Mouse (Mus musculus): ENCODE results near the gene Dus2. TPM values are rescaled to one million over a fixed set of nuclear protein-coding genes. Genes with fewer than 3 reads are reported as not detected.

The Dus2 gene
- 15.8 and 20.1 TPM in 2 replicates for polyA plus RNA-seq (2012; rRNA removed; ENCODE audit: low replicate concordance)

GRCm38 (mm10) chr8:105990856-105991387, at the start of gene Dus2:
Dus2 (plus strand) TSS chr8:105991337.

DNA sequence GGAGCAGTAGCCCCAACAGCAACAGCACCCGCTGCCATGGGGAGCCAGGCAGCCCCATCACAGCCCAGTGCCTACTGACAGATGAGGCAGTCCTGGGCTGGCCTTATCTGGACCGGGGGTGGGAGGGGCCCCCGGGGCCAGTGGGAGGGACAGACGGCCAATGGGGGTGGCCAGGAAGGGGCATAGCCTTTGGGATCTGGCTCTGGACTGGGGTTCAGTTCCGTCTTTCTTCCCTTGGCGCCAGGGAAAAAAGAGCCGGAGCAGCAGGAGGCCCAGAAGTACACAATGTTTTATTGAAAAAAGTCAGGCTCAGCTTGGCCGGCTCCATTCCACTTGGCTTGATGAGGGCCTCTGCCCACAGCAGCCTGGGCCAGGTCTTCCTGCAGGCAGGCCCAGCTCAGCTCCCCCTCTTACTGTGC, 47.8 kb upstream of the Dus2 start, which contains the start of gene Lcat:
Lcat (minus strand) TSS at position 62 of the 419 bp plus-strand sequence.

GRCm38 (mm10) chr8:105965905-105966341, 25.2 kb upstream of the Dus2 start, which contains the start of gene Slc12a4:
Slc12a4 (minus strand) TSS chr8:105966097.

GRCm38 (mm10) chr8:105979325-105979724, 11.8 kb upstream of the Dus2 start, which contains the start of gene Dpep3:
Dpep3 (minus strand) TSS chr8:105979429.

DNA sequence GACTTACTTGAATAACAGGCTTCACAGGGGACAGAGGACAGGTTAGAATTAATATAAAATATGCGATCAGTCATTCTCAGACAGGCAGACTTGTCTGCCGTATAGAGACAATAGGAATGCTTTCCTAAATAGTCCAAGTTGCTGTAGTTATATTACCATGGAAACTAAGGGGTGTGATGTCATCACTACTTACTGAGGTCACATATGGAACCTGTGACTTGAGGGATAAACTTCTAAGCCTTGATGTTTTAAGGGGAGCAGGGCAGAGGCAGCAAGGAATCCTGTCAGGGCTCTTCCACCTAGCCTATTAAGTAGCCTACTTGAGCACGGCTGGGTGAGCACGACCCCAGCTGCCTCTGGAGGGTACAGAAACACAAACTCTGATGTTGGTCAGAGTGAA, 14.7 kb downstream of the Dus2 start, which contains the start of gene Dpep2nb:
Dpep2nb (minus strand) TSS at position 101 of the 400 bp plus-strand sequence.

DNA sequence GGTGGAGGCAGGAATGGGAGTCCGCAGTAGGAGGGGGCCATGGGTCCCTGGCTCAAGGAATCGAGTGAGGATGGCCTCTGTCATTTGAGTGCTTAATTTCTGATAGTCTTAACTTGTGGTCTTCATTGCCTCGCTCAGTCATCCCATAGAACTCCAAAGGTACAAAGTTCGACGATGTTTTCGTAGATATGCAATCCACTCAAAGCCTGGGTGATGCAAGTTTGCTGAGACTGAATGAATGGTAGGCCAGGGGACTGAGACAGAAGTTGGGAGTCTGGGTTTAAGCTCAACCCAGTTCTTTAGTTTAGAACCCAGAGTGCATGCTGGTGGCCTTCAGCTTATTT, 20.5 kb downstream of the Dus2 start, which contains the start of gene Ddx28:
Ddx28 (minus strand) TSS at position 240 of the 344 bp plus-strand sequence.

GRCm38 (mm10) chr8:106058731-106059612, 67.8 kb downstream of the Dus2 start, which contains the start of gene Nfatc3:
Nfatc3 (plus strand) TSS chr8:106058840.

Other genes starting within 250 kb of the Dus2 start
- gene Gfod2, start 232.7 kb upstream of the Dus2 start, polyA plus RNA-seq (2012; rRNA removed; ENCODE audit: low replicate concordance), result 7.7 and 10.0 TPM in 2 replicates
- gene Ranbp10, start 164.0 kb upstream of the Dus2 start, polyA plus RNA-seq (2012; rRNA removed; ENCODE audit: low replicate concordance), result 26.6 and 31.6 TPM in 2 replicates
- gene Tsnaxip1, start 163.6 kb upstream of the Dus2 start, polyA plus RNA-seq (2012; rRNA removed; ENCODE audit: low replicate concordance), result 0.05 TPM in 1 of 2 replicates, not detected in the other
- gene Cenpt, start 138.1 kb upstream of the Dus2 start, polyA plus RNA-seq (2012; rRNA removed; ENCODE audit: low replicate concordance), result 17.6 and 36.3 TPM in 2 replicates
- gene Thap11, start 136.2 kb upstream of the Dus2 start, polyA plus RNA-seq (2012; rRNA removed; ENCODE audit: low replicate concordance), result 39.9 and 66.8 TPM in 2 replicates
- gene Nutf2, start 130.8 kb upstream of the Dus2 start, polyA plus RNA-seq (2012; rRNA removed; ENCODE audit: low replicate concordance), result 37.9 and 42.9 TPM in 2 replicates
- 45.4 and 85.8 TPM in 2 replicates for gene Edc4, start 110.5 kb upstream of the Dus2 start, polyA plus RNA-seq (2012; rRNA removed; ENCODE audit: low replicate concordance)
- 1.2 and 1.5 TPM in 2 replicates for gene Nrn1l, start 97.8 kb upstream of the Dus2 start, polyA plus RNA-seq (2012; rRNA removed; ENCODE audit: low replicate concordance)
- 55.5 and 60.6 TPM in 2 replicates for gene Pskh1, start 90.9 kb upstream of the Dus2 start, polyA plus RNA-seq (2012; rRNA removed; ENCODE audit: low replicate concordance)
- gene Ctrl, start 57.5 kb upstream of the Dus2 start, polyA plus RNA-seq (2012; rRNA removed; ENCODE audit: low replicate concordance), result 2.2 and 4.2 TPM in 2 replicates
- 152 and 154 TPM in 2 replicates for gene Psmb10, start 52.9 kb upstream of the Dus2 start, polyA plus RNA-seq (2012; rRNA removed; ENCODE audit: low replicate concordance)
- gene Lcat, start 48.0 kb upstream of the Dus2 start, polyA plus RNA-seq (2012; rRNA removed; ENCODE audit: low replicate concordance), result 3.1 and 5.9 TPM in 2 replicates
- gene Slc12a4, start 25.2 kb upstream of the Dus2 start, polyA plus RNA-seq (2012; rRNA removed; ENCODE audit: low replicate concordance), result 68.7 and 121 TPM in 2 replicates
- gene Dpep3, start 11.9 kb upstream of the Dus2 start, polyA plus RNA-seq (2012; rRNA removed; ENCODE audit: low replicate concordance), result 0.18 and 0.40 TPM in 2 replicates
- gene Dpep2nb, start 14.6 kb downstream of the Dus2 start, polyA plus RNA-seq (2012; rRNA removed; ENCODE audit: low replicate concordance), result not detected in 2 replicates
- 11.3 and 11.9 TPM in 2 replicates for gene Ddx28, start 20.5 kb downstream of the Dus2 start, polyA plus RNA-seq (2012; rRNA removed; ENCODE audit: low replicate concordance)
- gene Nfatc3, start 67.5 kb downstream of the Dus2 start, polyA plus RNA-seq (2012; rRNA removed; ENCODE audit: low replicate concordance), result 29.9 and 36.2 TPM in 2 replicates
- 0.06 and 12.4 TPM in 2 replicates for gene Esrp2, start 145.6 kb downstream of the Dus2 start, polyA plus RNA-seq (2012; rRNA removed; ENCODE audit: low replicate concordance)
- 35.2 and 37.3 TPM in 2 replicates for gene Pla2g15, start 159.1 kb downstream of the Dus2 start, polyA plus RNA-seq (2012; rRNA removed; ENCODE audit: low replicate concordance)
- gene Slc7a6, start 177.5 kb downstream of the Dus2 start, polyA plus RNA-seq (2012; rRNA removed; ENCODE audit: low replicate concordance), result 35.1 and 36.9 TPM in 2 replicates
- gene Slc7a6os, start 219.6 kb downstream of the Dus2 start, polyA plus RNA-seq (2012; rRNA removed; ENCODE audit: low replicate concordance), result 12.8 and 22.2 TPM in 2 replicates
- 22.8 and 30.8 TPM in 2 replicates for gene Prmt7, start 219.6 kb downstream of the Dus2 start, polyA plus RNA-seq (2012; rRNA removed; ENCODE audit: low replicate concordance)

All from subcutaneous adipose tissue, adult 2 months (tissue).